Mouse (Mus musculus) ovary, postnatal 36 days (tissue): ENCODE results near the gene Nop10.
"Not testable (repeated sequence)": the region's sequence is repeated elsewhere in the genome, so short reads cannot be mapped to it uniquely, and the experiment has no call there.

Experiments used
- DNase-seq: peaks from one replicate; pipeline ENCODE4 v3.0.0; 2022; ENCODE audit warnings: low spot score, mixed read lengths

Nop10 gene

GRCm38 (mm10) chr2:112265448-112266241 lies 3.9 kb downstream of the Nop10 start, which contains the start of gene Slc12a6:
Gene Slc12a6, plus strand, starts transcription at chr2:112265825.
- DNase-seq = peak; percentile 92

- DNase-seq = peak; percentile 61
Measured at GRCm38 (mm10) chr2:112266242-112266592, 4.5 kb downstream of the Nop10 start, which contains the start of gene Gm21985. Gene Gm21985, plus strand, starts transcription at chr2:112266314.

GRCm38 (mm10) chr2:112266780-112267179 lies 5.1 kb downstream of the Nop10 start:
- no peak for DNase-seq

- no peak for DNase-seq
Measured at GRCm38 (mm10) chr2:112267547-112268269, 6.0 kb downstream of the Nop10 start.

GRCm38 (mm10) chr2:112270011-112270410 lies 8.3 kb downstream of the Nop10 start:
- DNase-seq = no peak

- no peak for DNase-seq
Measured at GRCm38 (mm10) chr2:112272909-112273308, 11.2 kb downstream of the Nop10 start.

- DNase-seq = peak; percentile 31
Measured at GRCm38 (mm10) chr2:112273474-112273873, 11.7 kb downstream of the Nop10 start.

GRCm38 (mm10) chr2:112276870-112277269 lies 15.1 kb downstream of the Nop10 start:
- no peak for DNase-seq

GRCm38 (mm10) chr2:112282846-112283245 lies 21.1 kb downstream of the Nop10 start:
- DNase-seq = no peak

- peak; percentile 52 for DNase-seq
Measured at GRCm38 (mm10) chr2:112284363-112285030, 22.8 kb downstream of the Nop10 start.

GRCm38 (mm10) chr2:112285031-112285390 lies 23.3 kb downstream of the Nop10 start:
- DNase-seq = no peak

- DNase-seq = not testable (repeated sequence)
Measured at GRCm38 (mm10) chr2:112286062-112286461, 24.3 kb downstream of the Nop10 start.

GRCm38 (mm10) chr2:112287059-112287458 lies 25.3 kb downstream of the Nop10 start:
- no peak for DNase-seq

GRCm38 (mm10) chr2:112289507-112289906 lies 27.8 kb downstream of the Nop10 start:
- no peak for DNase-seq

GRCm38 (mm10) chr2:112292823-112293222 lies 31.1 kb downstream of the Nop10 start:
- DNase-seq = no peak

GRCm38 (mm10) chr2:112296211-112296610 lies 34.5 kb downstream of the Nop10 start:
- no peak for DNase-seq

GRCm38 (mm10) chr2:112298221-112298620 lies 36.5 kb downstream of the Nop10 start:
- DNase-seq = no peak

- DNase-seq = no peak
Measured at GRCm38 (mm10) chr2:112308671-112309070, 46.9 kb downstream of the Nop10 start.

- DNase-seq = no peak
Measured at GRCm38 (mm10) chr2:112309161-112309600, 47.5 kb downstream of the Nop10 start.
